Mouse (Mus musculus): ENCODE measurements at regions not wholly inside any gene's neighbourhood (a gene's known extent, or its start where the extent isn't known, plus 50 kb on each side); places are given as distances from the start of the nearest gene placed in this dataset.

DNA sequence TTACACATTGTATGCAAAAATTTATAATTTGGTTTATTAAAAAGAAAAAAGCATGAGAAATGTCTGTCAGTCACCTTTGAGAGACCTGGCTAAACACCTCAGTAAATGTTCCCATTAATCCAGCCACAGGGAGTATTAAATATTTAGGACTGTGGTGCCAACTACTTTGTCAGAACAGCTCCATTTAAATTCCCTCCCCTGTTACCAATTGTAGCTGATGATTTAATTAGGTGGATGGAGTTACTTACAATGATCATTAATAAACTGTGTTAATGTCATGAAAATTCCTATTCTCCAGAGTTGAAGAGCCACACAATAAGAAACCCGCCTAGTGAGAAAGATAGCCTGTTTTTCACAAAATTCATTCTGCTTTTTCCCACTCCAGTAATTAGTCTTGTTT lies 261.0 kb downstream of the Mat2b start:
- no peaks in the 10 kb centered on the region for H3K36me3 ChIP-seq (replicated peaks; ENCODE audit: low read length)
- no peak for TF ChIP-seq GATA1 (IDR thresholded peaks at IDR 0.05; ENCODE audit: borderline replicate concordance, low read length)
- no peak for TF ChIP-seq FLI1 (IDR thresholded peaks at IDR 0.05; ENCODE audit: low read length)

GRCm38 (mm10) chr11:40428858-40429257 lies 266.1 kb downstream of the Mat2b start:
- H3K9me3 ChIP-seq = no peaks in the 10 kb centered on the region
- no peaks in the 10 kb centered on the region for H3K27me3 ChIP-seq (replicated peaks)
- no peaks in the 10 kb centered on the region for H3K36me3 ChIP-seq (replicated peaks; ENCODE audit: low read length)
- H3K4me3 ChIP-seq (replicated peaks) = no peak overlapping the region
- H3K4me1 ChIP-seq = no peaks in the 10 kb centered on the region
- no peak for TF ChIP-seq FLI1 (IDR thresholded peaks at IDR 0.05; ENCODE audit: low read length)
- no peak for TF ChIP-seq GATA1 (IDR thresholded peaks at IDR 0.05; ENCODE audit: borderline replicate concordance, low read length)

More for the DNA sequence above, 261.0 kb downstream of the Mat2b start:
- no peak overlapping the region for H3K4me3 ChIP-seq (replicated peaks)
- H3K9me3 ChIP-seq = no peaks in the 10 kb centered on the region
- H3K4me1 ChIP-seq = no peaks in the 10 kb centered on the region
- no peaks in the 10 kb centered on the region for H3K27me3 ChIP-seq (replicated peaks)

DNA sequence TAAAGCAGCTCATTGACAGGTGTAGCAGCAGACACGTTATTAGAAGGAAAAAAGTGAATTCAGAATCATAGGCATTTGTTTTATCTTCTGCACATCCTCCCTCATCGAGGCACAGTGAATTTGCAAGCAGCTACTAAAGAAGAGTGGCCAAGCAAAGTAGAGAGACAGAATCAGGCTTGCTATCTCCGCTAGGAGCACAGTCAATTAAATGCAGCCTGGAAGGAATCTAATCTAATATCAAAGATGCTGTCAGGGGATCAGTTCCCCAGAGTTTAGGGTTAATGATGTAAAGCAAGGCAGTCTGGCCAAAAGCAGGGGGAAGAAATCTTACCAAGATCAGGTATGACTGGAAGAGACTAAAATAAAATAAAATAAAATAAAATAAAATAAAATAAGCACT lies 270.7 kb downstream of the Mat2b start:
- no peak for TF ChIP-seq FLI1 (IDR thresholded peaks at IDR 0.05; ENCODE audit: low read length)
- no peak for TF ChIP-seq GATA1 (IDR thresholded peaks at IDR 0.05; ENCODE audit: borderline replicate concordance, low read length)
- Histone ChIP-seq H3K9me3 (0 out of 2 replicates have a peak, but pooled peaks cover 4% of the 10 kb centered on the region), H3K27me3 (replicated peaks) (no peaks in the 10 kb centered on the region), H3K36me3 (replicated peaks; ENCODE audit: low read length) (no peaks in the 10 kb centered on the region), H3K4me3 (replicated peaks) (no peak overlapping the region), H3K4me1 (no peaks in the 10 kb centered on the region)

DNA sequence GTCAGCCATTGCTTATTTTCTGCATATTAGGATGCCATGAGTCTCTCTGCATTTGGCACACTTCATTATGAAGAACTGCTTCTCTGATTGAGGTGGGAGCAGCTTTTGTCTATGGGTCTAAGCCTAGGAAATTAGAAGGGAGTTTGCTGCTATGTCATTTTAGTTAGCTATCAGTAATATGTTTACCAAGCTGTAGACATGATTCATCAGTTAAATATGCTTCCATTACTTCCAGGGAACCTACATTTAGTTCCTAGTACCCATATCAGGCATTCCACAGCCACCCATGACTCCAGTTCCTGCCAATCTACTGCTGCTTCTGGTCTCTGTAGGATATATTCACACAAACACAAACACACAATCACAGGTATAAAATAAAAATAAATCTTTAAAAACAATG lies 287.4 kb downstream of the Mat2b start:
- no peaks in the 10 kb centered on the region for H3K27me3 ChIP-seq (replicated peaks)
- no peaks in the 10 kb centered on the region for H3K4me1 ChIP-seq
- H3K9me3 ChIP-seq = no peaks in the 10 kb centered on the region
- TF ChIP-seq GATA1 (IDR thresholded peaks at IDR 0.05; ENCODE audit: borderline replicate concordance, low read length) (no peak), FLI1 (IDR thresholded peaks at IDR 0.05; ENCODE audit: low read length) (no peak)
- no peak overlapping the region for H3K4me3 ChIP-seq (replicated peaks)
- H3K36me3 ChIP-seq (replicated peaks; ENCODE audit: low read length) = no peaks in the 10 kb centered on the region

DNA sequence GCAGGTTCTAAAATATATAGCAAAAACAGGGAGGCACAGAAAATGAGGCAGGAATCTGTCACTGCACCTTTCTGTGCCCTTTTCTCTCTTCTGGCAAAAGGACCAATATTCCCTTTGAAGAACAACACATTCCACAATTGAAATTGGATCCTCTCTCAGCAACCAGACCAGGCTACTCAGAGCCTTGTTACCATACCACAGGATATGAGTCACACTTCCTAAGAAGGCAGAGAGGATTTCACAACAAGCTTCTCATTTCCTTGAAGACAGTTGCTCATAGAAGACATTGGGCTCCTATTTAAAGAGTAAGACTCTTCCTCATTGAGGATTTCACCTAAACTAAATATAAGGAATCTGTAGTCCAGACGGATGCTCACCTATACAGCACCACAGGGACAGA lies 292.8 kb downstream of the Mat2b start:
- no peak overlapping the region for H3K4me3 ChIP-seq (replicated peaks)
- no peaks in the 10 kb centered on the region for H3K4me1 ChIP-seq
- H3K9me3 ChIP-seq = peaks cover 4% of the 10 kb centered on the region; the same call in 1 of the 2 replicates
- no peaks in the 10 kb centered on the region for H3K36me3 ChIP-seq (replicated peaks; ENCODE audit: low read length)
- H3K27me3 ChIP-seq (replicated peaks) = no peaks in the 10 kb centered on the region
- TF ChIP-seq FLI1 (IDR thresholded peaks at IDR 0.05; ENCODE audit: low read length) (no peak), GATA1 (IDR thresholded peaks at IDR 0.05; ENCODE audit: borderline replicate concordance, low read length) (no peak)

DNA sequence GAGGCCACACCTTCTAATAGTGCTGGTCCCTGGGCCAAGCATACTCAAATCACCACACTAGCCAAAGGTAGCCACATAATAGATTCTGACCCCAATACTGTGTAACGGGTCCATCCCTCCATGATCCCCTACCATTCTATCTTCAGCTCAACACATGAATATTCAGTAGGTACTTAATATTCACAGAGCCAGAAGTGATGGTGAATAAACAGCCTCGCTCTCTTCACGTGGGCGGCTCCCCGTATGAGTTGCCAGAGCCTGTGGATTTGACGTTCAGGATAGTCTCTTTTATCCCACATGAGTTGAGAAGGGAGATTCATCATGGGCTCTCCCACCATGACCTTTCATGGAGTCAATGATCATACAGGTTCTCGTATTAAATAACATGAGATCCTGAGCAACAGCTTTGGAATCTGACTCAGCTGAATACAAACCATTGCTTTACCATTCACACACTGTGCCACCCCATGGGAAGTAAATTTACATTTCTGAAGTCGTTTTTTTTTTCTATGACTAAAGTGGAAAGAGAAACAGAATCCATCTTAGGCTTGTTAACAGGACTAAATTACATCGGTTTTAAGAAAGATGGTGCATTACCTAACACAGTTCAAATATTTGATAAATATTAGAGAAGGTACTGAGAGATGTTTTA lies 297.4 kb downstream of the Mat2b start:
- Histone ChIP-seq H3K4me3 (replicated peaks) (no peak overlapping the region), H3K27me3 (replicated peaks) (no peaks in the 10 kb centered on the region), H3K36me3 (replicated peaks; ENCODE audit: low read length) (no peaks in the 10 kb centered on the region)

DNA sequence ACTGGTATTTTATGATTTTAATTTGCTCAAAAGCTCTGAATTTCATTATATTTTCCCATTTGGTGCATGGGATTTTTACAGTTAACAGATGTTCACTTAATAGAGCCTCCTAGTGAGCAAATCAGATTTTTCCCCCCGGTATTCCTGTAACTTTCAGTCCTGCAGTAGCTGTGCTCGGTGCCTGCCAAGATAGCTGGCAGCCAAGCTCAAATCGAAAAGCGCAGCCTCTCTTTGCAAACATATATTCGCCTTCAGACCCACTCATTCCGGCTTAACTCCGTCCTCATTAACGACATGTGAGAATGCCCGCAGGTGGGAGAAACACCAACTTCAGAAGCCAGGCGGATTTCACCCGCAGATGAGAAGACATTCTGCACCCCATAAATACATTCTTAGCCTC lies 299.7 kb downstream of the Mat2b start:
- H3K9me3 ChIP-seq = peaks cover 11% of the 10 kb centered on the region; the same call in 1 of the 2 replicates
- H3K4me1 ChIP-seq = no peaks in the 10 kb centered on the region
- TF ChIP-seq GATA1 (IDR thresholded peaks at IDR 0.05; ENCODE audit: borderline replicate concordance, low read length) (no peak), FLI1 (IDR thresholded peaks at IDR 0.05; ENCODE audit: low read length) (no peak)
- H3K4me3 ChIP-seq (replicated peaks) = no peak overlapping the region
- H3K27me3 ChIP-seq (replicated peaks) = no peaks in the 10 kb centered on the region
- H3K36me3 ChIP-seq (replicated peaks; ENCODE audit: low read length) = no peaks in the 10 kb centered on the region

More for the DNA sequence above, 297.4 kb downstream of the Mat2b start:
- H3K9me3 ChIP-seq = peaks cover 11% of the 10 kb centered on the region; the same call in 1 of the 2 replicates
- TF ChIP-seq GATA1 (IDR thresholded peaks at IDR 0.05; ENCODE audit: borderline replicate concordance, low read length) (no peak), FLI1 (IDR thresholded peaks at IDR 0.05; ENCODE audit: low read length) (no peak)
- H3K4me1 ChIP-seq = no peaks in the 10 kb centered on the region

GRCm38 (mm10) chr11:40394864-40395266 lies 300.1 kb downstream of the Mat2b start:
- Histone ChIP-seq H3K36me3 (replicated peaks; ENCODE audit: low read length) (no peaks in the 10 kb centered on the region), H3K27me3 (replicated peaks) (no peaks in the 10 kb centered on the region), H3K4me1 (no peaks in the 10 kb centered on the region), H3K4me3 (replicated peaks) (no peak overlapping the region), H3K9me3 (peaks cover 11% of the 10 kb centered on the region; the same call in 1 of the 2 replicates)
- TF ChIP-seq FLI1 (IDR thresholded peaks at IDR 0.05; ENCODE audit: low read length) = no peak
- TF ChIP-seq GATA1 (IDR thresholded peaks at IDR 0.05; ENCODE audit: borderline replicate concordance, low read length) = no peak

DNA sequence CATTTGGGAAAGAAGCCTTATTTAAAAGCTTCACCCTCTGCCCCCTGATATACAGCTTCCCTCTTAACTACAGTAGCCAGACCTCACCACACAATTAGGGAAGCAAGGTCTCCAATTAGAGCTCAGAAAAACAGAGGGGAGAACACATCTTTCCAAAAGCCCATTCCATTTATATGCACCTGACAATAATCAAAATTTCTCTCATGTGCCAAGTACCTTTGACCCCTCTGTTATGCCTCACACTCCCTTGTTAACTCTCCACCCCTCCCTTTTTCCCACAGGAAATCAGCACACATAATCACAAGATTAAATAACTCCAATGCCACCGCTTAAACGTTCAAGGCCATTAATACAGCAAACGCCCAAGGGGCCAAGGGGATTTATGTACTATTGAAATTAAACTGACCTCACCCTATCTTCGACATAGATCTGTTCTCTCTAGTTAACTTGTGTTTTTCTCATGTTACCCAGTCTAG lies 300.7 kb downstream of the Mat2b start:
- no peak overlapping the region for H3K4me3 ChIP-seq (replicated peaks)

DNA sequence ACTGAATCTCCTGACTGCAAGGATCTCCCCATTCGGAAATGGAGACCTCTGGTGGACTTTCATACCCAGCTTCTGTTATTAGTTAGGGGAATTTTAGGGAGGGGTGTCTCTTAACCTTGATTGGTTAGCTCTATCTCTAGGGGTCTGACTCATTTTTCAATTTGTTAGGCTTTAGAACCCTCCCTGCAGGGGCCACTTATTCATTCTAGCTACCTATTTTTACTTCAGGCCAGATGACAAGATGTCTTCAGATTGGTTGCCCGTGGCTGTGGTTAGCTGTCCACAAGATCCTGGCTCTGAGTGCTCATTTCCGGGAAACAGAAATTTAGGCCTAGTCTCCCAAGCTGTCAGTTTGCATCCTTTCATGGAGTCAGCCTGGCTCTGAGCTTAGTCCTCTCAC lies 314.3 kb downstream of the Mat2b start:
- TF ChIP-seq FLI1 (IDR thresholded peaks at IDR 0.05; ENCODE audit: low read length) = no peak
- Histone ChIP-seq H3K4me3 (replicated peaks) (no peak overlapping the region), H3K4me1 (no peaks in the 10 kb centered on the region), H3K9me3 (no peaks in the 10 kb centered on the region), H3K27me3 (replicated peaks) (no peaks in the 10 kb centered on the region), H3K36me3 (replicated peaks; ENCODE audit: low read length) (no peaks in the 10 kb centered on the region)

More for the DNA sequence above, 300.7 kb downstream of the Mat2b start:
- TF ChIP-seq FLI1 (IDR thresholded peaks at IDR 0.05; ENCODE audit: low read length) (no peak), GATA1 (IDR thresholded peaks at IDR 0.05; ENCODE audit: borderline replicate concordance, low read length) (no peak)
- Histone ChIP-seq H3K4me1 (no peaks in the 10 kb centered on the region), H3K27me3 (replicated peaks) (no peaks in the 10 kb centered on the region), H3K9me3 (peaks cover 11% of the 10 kb centered on the region; the same call in 1 of the 2 replicates), H3K36me3 (replicated peaks; ENCODE audit: low read length) (no peaks in the 10 kb centered on the region)

Measured in megakaryocyte, embryonic 14.5 days (primary cell).